ENCODE assay signal across 8 mouse cellular contexts in genomic region chr5:24995576-24996100, GRCm38 (mm10).
DNase-seq lines count a peak whose midpoint lies in the region; ATAC-seq and TF ChIP-seq lines count a peak whose summit lies in the region.

No protein-coding gene starts in this region.

- peak overlapping the region; percentile 45 for H3K4me2 ChIP-seq in embryonic facial prominence, embryonic 12.5 days (replicated peaks)
- peak overlapping the region; percentile 75 for H3K4me2 ChIP-seq in heart, embryonic 13.5 days
- H3K4me2 ChIP-seq in kidney, postnatal 0 days (ENCODE audit: low read length), result peak overlapping the region; percentile 56
- peak overlapping the region; percentile 53 for H3K4me2 ChIP-seq in stomach, embryonic 16.5 days (ENCODE audit: low read depth, low read length)

- H3K27me3 ChIP-seq in embryonic facial prominence, embryonic 12.5 days, result no peaks in the 10 kb centered on the region
- H3K27me3 ChIP-seq in heart, embryonic 13.5 days (replicated peaks), result no peaks in the 10 kb centered on the region; the same call in 1 of the 2 replicates
- H3K27me3 ChIP-seq in kidney, postnatal 0 days (ENCODE audit: insufficient read depth, low read length), result no peaks in the 10 kb centered on the region
- H3K27me3 ChIP-seq in stomach, embryonic 16.5 days (ENCODE audit: control insufficient read depth, insufficient read depth, low read length), result no peaks in the 10 kb centered on the region

- peaks cover 12% of the 10 kb centered on the region for H3K4me1 ChIP-seq in embryonic facial prominence, embryonic 12.5 days
- peaks cover 77% of the 10 kb centered on the region for H3K4me1 ChIP-seq in heart, embryonic 13.5 days
- H3K4me1 ChIP-seq in kidney, postnatal 0 days (replicated peaks; ENCODE audit: insufficient read depth, low read length), result no peaks in the 10 kb centered on the region; the same call in 1 of the 2 replicates
- H3K4me1 ChIP-seq in stomach, embryonic 16.5 days (ENCODE audit: control insufficient read depth, insufficient read depth, low read length), result peaks cover 8% of the 10 kb centered on the region

- peak; percentile 42 for DNase-seq in 3134 (ENCODE audit: extremely low read depth, insufficient read length, low spot score)
- DNase-seq in ZHBTc4 (ENCODE audit: low read depth, low spot score), result peak; percentile 64
- peak; percentile 94 for DNase-seq in kidney, postnatal 0 days (ENCODE audit: low spot score)
- DNase-seq in lung, postnatal 25 days (ENCODE audit: low spot score), result peak; percentile 84
- DNase-seq in natural killer cell, adult 2 months (ENCODE audit: low spot score in 2 of 2), result no peak

- no peaks in the 10 kb centered on the region for H3K36me3 ChIP-seq in embryonic facial prominence, embryonic 12.5 days
- no peaks in the 10 kb centered on the region for H3K36me3 ChIP-seq in heart, embryonic 13.5 days
- H3K36me3 ChIP-seq in kidney, postnatal 0 days (ENCODE audit: insufficient read depth, low read length), result no peaks in the 10 kb centered on the region
- H3K36me3 ChIP-seq in stomach, embryonic 16.5 days (ENCODE audit: control insufficient read depth, insufficient read depth, low read length), result no peaks in the 10 kb centered on the region

- peak; percentile 76 for ATAC-seq in embryonic facial prominence, embryonic 12.5 days (ENCODE audit: insufficient number of reproducible peaks, insufficient read depth, low FRiP score, low TSS enrichment)
- ATAC-seq in heart, embryonic 13.5 days (ENCODE audit: extremely low read depth, insufficient number of reproducible peaks, low FRiP score, low TSS enrichment), result peak; percentile 58; the same call in 1 of the 2 replicates
- ATAC-seq in kidney, postnatal 0 days (replicated peaks; ENCODE audit: low FRiP score, low read depth), result peak; percentile 86
- ATAC-seq in stomach, embryonic 16.5 days (ENCODE audit: insufficient read depth, low FRiP score), result peak; percentile 90

- H3K27ac ChIP-seq in embryonic facial prominence, embryonic 12.5 days, result 0 out of 2 replicates have a peak overlapping the region, but pooled peaks have one; percentile 36
- H3K27ac ChIP-seq in heart, embryonic 13.5 days (replicated peaks), result peak overlapping the region; percentile 97
- H3K27ac ChIP-seq in kidney, postnatal 0 days, result peak overlapping the region; percentile 82
- peak overlapping the region; percentile 45; the same call in 1 of the 2 replicates for H3K27ac ChIP-seq in stomach, embryonic 16.5 days (ENCODE audit: low read length)

- TF ChIP-seq CTCF in kidney, postnatal 0 days (IDR thresholded peaks at IDR 0.05; ENCODE audit: low read depth), result no peak

- WGBS in embryonic facial prominence, embryonic 12.5 days, result 39% methylated on average over 13 of the region's 13 CpGs
- WGBS in heart, embryonic 13.5 days, result 13% methylated on average over 13 of the region's 13 CpGs
- 5% methylated on average over 13 of the region's 13 CpGs for WGBS in kidney, postnatal 0 days
- WGBS in stomach, embryonic 16.5 days, result 12% methylated on average over 13 of the region's 13 CpGs

- H3K9me3 ChIP-seq in embryonic facial prominence, embryonic 12.5 days, result no peaks in the 10 kb centered on the region
- H3K9me3 ChIP-seq in heart, embryonic 13.5 days, result no peaks in the 10 kb centered on the region
- no peaks in the 10 kb centered on the region for H3K9me3 ChIP-seq in kidney, postnatal 0 days (replicated peaks; ENCODE audit: low read length)
- H3K9me3 ChIP-seq in stomach, embryonic 16.5 days (replicated peaks; ENCODE audit: control insufficient read depth, low read length), result no peaks in the 10 kb centered on the region

- H3K4me3 ChIP-seq in embryonic facial prominence, embryonic 12.5 days, result peak overlapping the region; percentile 12; the same call in 1 of the 2 replicates
- H3K4me3 ChIP-seq in heart, embryonic 13.5 days, result peak overlapping the region; percentile 56
- H3K4me3 ChIP-seq in kidney, postnatal 0 days (replicated peaks; ENCODE audit: low read depth, low read length), result 0 out of 2 replicates have a peak overlapping the region, but pooled peaks have one; percentile 4
- H3K4me3 ChIP-seq in stomach, embryonic 16.5 days (replicated peaks; ENCODE audit: low read length), result peak overlapping the region; percentile 35

- 0 out of 2 replicates have a peak overlapping the region, but pooled peaks have one; percentile 10 for H3K9ac ChIP-seq in embryonic facial prominence, embryonic 12.5 days
- peak overlapping the region; percentile 87 for H3K9ac ChIP-seq in heart, embryonic 13.5 days
- H3K9ac ChIP-seq in kidney, postnatal 0 days (ENCODE audit: low read depth, low read length), result peak overlapping the region; percentile 44; the same call in 1 of the 2 replicates
- peak overlapping the region; percentile 59 for H3K9ac ChIP-seq in stomach, embryonic 16.5 days (ENCODE audit: low read length)

Comparison
In these comparisons a context has a peak if more than half of its experiments do, and no peak if none do; other contexts are left out.
1. DNase-seq: peak in 3134 (single experiment), ZHBTc4 (single experiment), kidney, postnatal 0 days (single experiment) and lung, postnatal 25 days (single experiment); none in natural killer cell, adult 2 months (0 of 2).
2. H3K27ac ChIP-seq: peak in every context shown above with its lines; median percentile 97 in heart, embryonic 13.5 days; 82 in kidney, postnatal 0 days; 45 in stomach, embryonic 16.5 days; 36 in embryonic facial prominence, embryonic 12.5 days.
3. H3K4me3 ChIP-seq: peak in every context shown above with its lines; median percentile 56 in heart, embryonic 13.5 days; 35 in stomach, embryonic 16.5 days; 12 in embryonic facial prominence, embryonic 12.5 days; 4 in kidney, postnatal 0 days.
4. H3K9ac ChIP-seq: peak in every context shown above with its lines; median percentile 87 in heart, embryonic 13.5 days; 59 in stomach, embryonic 16.5 days; 44 in kidney, postnatal 0 days; 10 in embryonic facial prominence, embryonic 12.5 days.
5. Peak in every context shown above with its lines, with median percentiles within 50 percentile points of each other: ATAC-seq and H3K4me2 ChIP-seq.